Mouse (Mus musculus) forebrain, embryonic 12.5 days (tissue): ENCODE results near the gene Arhgap33. TPM values are rescaled to one million over a fixed set of nuclear protein-coding genes. Genes with fewer than 3 reads are reported as not detected.

Source experiments
- ATAC-seq: fragments of 200-750 bp; cut with Nextera tagmentation; 2 replicates; pipeline ENCODE4 v1.8.0; 2017; ENCODE audit warnings: moderate TSS enrichment; ENCODE audit not compliant: low FRiP score
- H3K27ac ChIP-seq: fragments of 300-500 bp; sonication (generic); 2 replicates; pipeline ENCODE4 v1.5.1; 2016; ENCODE audit warnings: mild to moderate bottlenecking
- H3K27me3 ChIP-seq: fragments of 300-500 bp; sonication (generic); 2 replicates; pipeline ENCODE4 v1.6.1; 2016; ENCODE audit warnings: mild to moderate bottlenecking
- H3K36me3 ChIP-seq: fragments of 300-500 bp; sonication (generic); replicated peaks from 2 replicates; pipeline ENCODE4 v1.6.1; 2016; ENCODE audit warnings: mild to moderate bottlenecking
- H3K4me1 ChIP-seq: fragments of 300-500 bp; sonication (generic); 2 replicates; pipeline ENCODE4 v1.6.1; 2016
- H3K4me2 ChIP-seq: fragments of 300-500 bp; sonication (generic); 2 replicates; pipeline ENCODE4 v1.6.1; 2016; ENCODE audit warnings: mild to moderate bottlenecking, moderate library complexity
- H3K4me3 ChIP-seq: fragments of 300-500 bp; sonication (generic); replicated peaks from 2 replicates; pipeline ENCODE4 v1.5.1; 2016; ENCODE audit warnings: mild to moderate bottlenecking
- H3K9ac ChIP-seq: fragments of 300-500 bp; sonication (generic); 2 replicates; pipeline ENCODE4 v1.6.1; 2016; ENCODE audit warnings: mild to moderate bottlenecking
- H3K9me3 ChIP-seq: fragments of 300-500 bp; sonication (generic); 2 replicates; pipeline ENCODE4 v1.6.1; 2016
- WGBS: fragments of 180-500 bp; shearing (Covaris S2); methylation state at CpG from one replicate; pipeline ENCODE4 v1.1.7; 2016; 5-methylcytosine and 5-hydroxymethylcytosine counted together
- polyA plus RNA-seq: library from polyadenylated mRNA; unstranded; fragments of >200 nt; fragmentation: Nextera tagmentation; extraction: Ambion mirVana; gene quantifications from 2 replicates; pipeline ENCODE4 v1.2.1, GENCODE M21; 2016

Gene Arhgap33
- polyA plus RNA-seq, 1 experiment from 2014 or later = 89.4 TPM

GRCm38 (mm10) chr7:30550603-30551002, 15.7 kb upstream of the Arhgap33 start:
- Histone ChIP-seq H3K27me3 (no peaks in the 10 kb centered on the region), H3K9ac (no peak overlapping the region), H3K9me3 (no peaks in the 10 kb centered on the region), H3K36me3 (peaks cover 41% of the 10 kb centered on the region), H3K4me1 (peaks cover 23% of the 10 kb centered on the region), H3K4me2 (no peak overlapping the region), H3K4me3 (no peak overlapping the region), H3K27ac (no peak overlapping the region)
- ATAC-seq = no peak
- WGBS = 95% methylated on average over 1 of the region's 1 CpGs

- no peak for ATAC-seq
- no peak overlapping the region for H3K4me3 ChIP-seq
- H3K4me1 ChIP-seq = peaks cover 23% of the 10 kb centered on the region
- no peak overlapping the region for H3K9ac ChIP-seq
- no peaks in the 10 kb centered on the region for H3K27me3 ChIP-seq
- H3K4me2 ChIP-seq = no peak overlapping the region
- WGBS = 92% methylated on average over 2 of the region's 2 CpGs
- H3K27ac ChIP-seq = no peak overlapping the region
- peaks cover 38% of the 10 kb centered on the region for H3K36me3 ChIP-seq
- no peaks in the 10 kb centered on the region for H3K9me3 ChIP-seq
Observed at GRCm38 (mm10) chr7:30549880-30550279, 15.0 kb upstream of the Arhgap33 start.

- WGBS = 95% methylated on average over 2 of the region's 2 CpGs
- no peaks in the 10 kb centered on the region for H3K9me3 ChIP-seq
- H3K4me3 ChIP-seq = no peak overlapping the region
- no peak for ATAC-seq
- H3K4me2 ChIP-seq = no peak overlapping the region
- H3K36me3 ChIP-seq = peaks cover 64% of the 10 kb centered on the region
- H3K4me1 ChIP-seq = no peaks in the 10 kb centered on the region
- H3K9ac ChIP-seq = no peak overlapping the region
- no peak overlapping the region for H3K27ac ChIP-seq
- H3K27me3 ChIP-seq = no peaks in the 10 kb centered on the region
Observed at GRCm38 (mm10) chr7:30544327-30544726, 9.5 kb upstream of the Arhgap33 start.

- Histone ChIP-seq H3K27me3 (no peaks in the 10 kb centered on the region), H3K4me3 (no peak overlapping the region), H3K9ac (no peak overlapping the region), H3K36me3 (peaks cover 49% of the 10 kb centered on the region), H3K4me2 (no peak overlapping the region), H3K27ac (no peak overlapping the region), H3K9me3 (no peaks in the 10 kb centered on the region), H3K4me1 (peaks cover 5% of the 10 kb centered on the region)
- no peak for ATAC-seq
- WGBS = 88% methylated on average over 7 of the region's 7 CpGs
Observed at GRCm38 (mm10) chr7:30540572-30540971, 5.7 kb upstream of the Arhgap33 start.

- WGBS = 4% methylated on average over 24 of the region's 26 CpGs
Observed at GRCm38 (mm10) chr7:30533941-30534632, 773 bp downstream of the Arhgap33 start.

GRCm38 (mm10) chr7:30532931-30533330, 1.9 kb downstream of the Arhgap33 start:
- Histone ChIP-seq H3K9me3 (no peaks in the 10 kb centered on the region), H3K27ac (no peak overlapping the region; the same call in 1 of the 2 replicates), H3K36me3 (peaks cover 50% of the 10 kb centered on the region), H3K27me3 (no peaks in the 10 kb centered on the region), H3K4me1 (peaks cover 39% of the 10 kb centered on the region), H3K4me2 (peak overlapping the region; percentile 81), H3K4me3 (peak overlapping the region; percentile 71), H3K9ac (peak overlapping the region; percentile 90)
- 13% methylated on average over 8 of the region's 8 CpGs for WGBS
- ATAC-seq = no peak

More at GRCm38 (mm10) chr7:30533941-30534632, 773 bp downstream of the Arhgap33 start:
- peak overlapping the region; percentile 90 for H3K9ac ChIP-seq
- peak overlapping the region; percentile 71 for H3K4me3 ChIP-seq
- H3K4me2 ChIP-seq = peak overlapping the region; percentile 81
- no peaks in the 10 kb centered on the region for H3K27me3 ChIP-seq
- peak; percentile 53 for ATAC-seq
- H3K4me1 ChIP-seq = peaks cover 39% of the 10 kb centered on the region
- peaks cover 46% of the 10 kb centered on the region for H3K36me3 ChIP-seq
- H3K27ac ChIP-seq = peak overlapping the region; percentile 87
- no peaks in the 10 kb centered on the region for H3K9me3 ChIP-seq

- H3K9ac ChIP-seq = 0 out of 2 replicates have a peak overlapping the region, but pooled peaks have one; percentile 18
- H3K4me2 ChIP-seq = peak overlapping the region; percentile 16; the same call in 1 of the 2 replicates
- H3K27me3 ChIP-seq = no peaks in the 10 kb centered on the region
- peaks cover 45% of the 10 kb centered on the region for H3K4me1 ChIP-seq
- WGBS = 83% methylated on average over 9 of the region's 9 CpGs
- no peaks in the 10 kb centered on the region for H3K9me3 ChIP-seq
- H3K4me3 ChIP-seq = no peak overlapping the region
- H3K36me3 ChIP-seq = peaks cover 66% of the 10 kb centered on the region
- no peak overlapping the region for H3K27ac ChIP-seq
- no peak for ATAC-seq
Observed at GRCm38 (mm10) chr7:30531291-30531815, 3.5 kb downstream of the Arhgap33 start.

GRCm38 (mm10) chr7:30526981-30527380, 7.9 kb downstream of the Arhgap33 start:
- 85% methylated on average over 14 of the region's 14 CpGs for WGBS
- Histone ChIP-seq H3K4me3 (no peak overlapping the region), H3K4me2 (no peak overlapping the region), H3K9me3 (no peaks in the 10 kb centered on the region), H3K4me1 (peaks cover 20% of the 10 kb centered on the region), H3K9ac (no peak overlapping the region), H3K36me3 (peaks cover 100% of the 10 kb centered on the region), H3K27ac (no peak overlapping the region), H3K27me3 (no peaks in the 10 kb centered on the region)
- no peak for ATAC-seq

GRCm38 (mm10) chr7:30526399-30526798, 8.5 kb downstream of the Arhgap33 start:
- ATAC-seq = no peak
- Histone ChIP-seq H3K4me3 (no peak overlapping the region), H3K36me3 (peaks cover 94% of the 10 kb centered on the region), H3K27me3 (no peaks in the 10 kb centered on the region), H3K9ac (no peak overlapping the region), H3K9me3 (no peaks in the 10 kb centered on the region), H3K4me1 (peaks cover 16% of the 10 kb centered on the region), H3K27ac (no peak overlapping the region), H3K4me2 (no peak overlapping the region)
- WGBS = 21% methylated on average over 17 of the region's 17 CpGs

- H3K9ac ChIP-seq = no peak overlapping the region
- ATAC-seq = no peak; the same call in 1 of the 2 replicates
- WGBS = 31% methylated on average over 10 of the region's 10 CpGs
- no peak overlapping the region for H3K4me2 ChIP-seq
- H3K36me3 ChIP-seq = peaks cover 90% of the 10 kb centered on the region
- no peak overlapping the region for H3K4me3 ChIP-seq
- H3K9me3 ChIP-seq = no peaks in the 10 kb centered on the region
- no peak overlapping the region for H3K27ac ChIP-seq
- peaks cover 17% of the 10 kb centered on the region for H3K4me1 ChIP-seq
- no peaks in the 10 kb centered on the region for H3K27me3 ChIP-seq
Observed at GRCm38 (mm10) chr7:30525954-30526353, 8.9 kb downstream of the Arhgap33 start.

- Histone ChIP-seq H3K4me2 (no peak overlapping the region), H3K4me1 (peaks cover 20% of the 10 kb centered on the region), H3K9ac (no peak overlapping the region), H3K27me3 (no peaks in the 10 kb centered on the region), H3K9me3 (no peaks in the 10 kb centered on the region), H3K36me3 (peaks cover 75% of the 10 kb centered on the region), H3K4me3 (no peak overlapping the region), H3K27ac (no peak overlapping the region)
- 85% methylated on average over 6 of the region's 6 CpGs for WGBS
- ATAC-seq = no peak
Observed at GRCm38 (mm10) chr7:30524487-30524886, 10.4 kb downstream of the Arhgap33 start.

- ATAC-seq = no peak
- WGBS = 85% methylated on average over 10 of the region's 10 CpGs
- Histone ChIP-seq H3K4me1 (peaks cover 20% of the 10 kb centered on the region), H3K9ac (no peak overlapping the region), H3K27me3 (no peaks in the 10 kb centered on the region), H3K27ac (no peak overlapping the region), H3K4me3 (no peak overlapping the region), H3K9me3 (no peaks in the 10 kb centered on the region), H3K36me3 (peaks cover 59% of the 10 kb centered on the region), H3K4me2 (no peak overlapping the region)
Observed at GRCm38 (mm10) chr7:30522871-30523270, 12.0 kb downstream of the Arhgap33 start.

- Histone ChIP-seq H3K4me2 (no peak overlapping the region), H3K27me3 (no peaks in the 10 kb centered on the region), H3K4me3 (no peak overlapping the region), H3K27ac (peak overlapping the region; percentile 42; the same call in 1 of the 2 replicates), H3K9ac (no peak overlapping the region), H3K9me3 (no peaks in the 10 kb centered on the region), H3K36me3 (peaks cover 39% of the 10 kb centered on the region), H3K4me1 (peaks cover 9% of the 10 kb centered on the region; the same call in 1 of the 2 replicates)
- WGBS = 78% methylated on average over 5 of the region's 5 CpGs
- ATAC-seq = no peak
Observed at GRCm38 (mm10) chr7:30520856-30521255, 14.0 kb downstream of the Arhgap33 start.
